Mouse (Mus musculus) ES-Bruce4 (cell line): ENCODE measurements around the gene Myrfl.

Experiments used
- CTCF ChIP-seq: IDR thresholded peaks from one replicate; pipeline ENCODE4 v1.8.1; 2011; ENCODE audit warnings: low read depth, low read length
- POLR2A ChIP-seq: IDR thresholded peaks from one replicate; pipeline ENCODE4 v1.8.1; 2011; ENCODE audit warnings: low read length; ENCODE audit not compliant: insufficient read depth

DNA sequence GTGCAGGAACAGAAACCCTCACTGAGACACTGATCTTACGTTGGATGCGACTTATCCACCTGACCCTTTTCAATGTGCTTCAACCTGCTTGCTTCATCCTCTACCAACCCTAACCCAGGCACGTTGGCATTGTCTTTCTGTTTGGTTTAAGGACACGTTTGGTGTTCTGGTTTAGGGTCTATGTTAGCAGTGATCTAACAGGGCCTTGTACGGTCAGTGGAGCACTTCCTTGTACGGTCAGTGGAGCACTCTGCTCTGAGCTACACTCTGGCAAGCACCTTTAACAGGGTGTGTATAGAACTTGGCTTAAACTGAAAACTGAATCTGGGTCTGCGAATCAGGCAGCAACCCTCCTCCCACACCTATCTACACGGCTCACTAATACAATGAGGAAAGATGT, 18.6 kb upstream of the Myrfl start:
- TF ChIP-seq POLR2A (no peak), CTCF (no peak)
